Mouse (Mus musculus): ENCODE data around the gene Myo5a. TPM values are rescaled to one million over a fixed set of nuclear protein-coding genes. Genes with fewer than 3 reads are reported as not detected.

The Myo5a gene
- 1.3 and 2.0 TPM in 2 replicates for polyA plus RNA-seq (2012; rRNA removed)

DNA sequence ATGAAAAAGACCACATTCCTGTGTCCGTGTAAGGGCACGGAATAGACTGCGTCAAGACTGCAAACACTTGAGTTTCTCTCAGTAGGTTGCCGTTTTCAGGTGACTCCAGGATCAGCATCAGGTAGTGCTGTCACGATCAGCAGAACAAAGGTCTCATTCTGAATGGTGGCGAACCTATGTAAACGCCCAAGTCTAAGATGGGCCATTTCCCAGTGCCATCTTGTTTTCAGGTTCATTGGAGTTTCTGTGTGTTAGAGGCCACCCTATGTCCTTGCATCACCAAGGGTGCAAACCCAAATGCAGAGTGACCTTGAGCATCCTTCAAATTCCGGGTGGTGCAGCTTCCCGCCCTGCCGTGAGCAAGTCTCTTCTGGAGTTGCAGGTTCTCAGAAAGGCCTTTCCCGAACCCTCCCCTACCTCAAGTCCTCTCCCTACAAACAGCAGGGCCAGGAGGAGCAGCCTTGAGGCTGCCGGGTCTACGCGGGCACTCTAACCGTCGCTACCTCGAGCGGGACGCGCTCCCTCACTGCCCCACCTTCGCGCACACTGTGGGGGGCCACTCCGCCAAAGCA is at the start of gene Myo5a:
TSS of gene Myo5a (plus strand) at position 559 of the 572 bp plus-strand sequence.

DNA sequence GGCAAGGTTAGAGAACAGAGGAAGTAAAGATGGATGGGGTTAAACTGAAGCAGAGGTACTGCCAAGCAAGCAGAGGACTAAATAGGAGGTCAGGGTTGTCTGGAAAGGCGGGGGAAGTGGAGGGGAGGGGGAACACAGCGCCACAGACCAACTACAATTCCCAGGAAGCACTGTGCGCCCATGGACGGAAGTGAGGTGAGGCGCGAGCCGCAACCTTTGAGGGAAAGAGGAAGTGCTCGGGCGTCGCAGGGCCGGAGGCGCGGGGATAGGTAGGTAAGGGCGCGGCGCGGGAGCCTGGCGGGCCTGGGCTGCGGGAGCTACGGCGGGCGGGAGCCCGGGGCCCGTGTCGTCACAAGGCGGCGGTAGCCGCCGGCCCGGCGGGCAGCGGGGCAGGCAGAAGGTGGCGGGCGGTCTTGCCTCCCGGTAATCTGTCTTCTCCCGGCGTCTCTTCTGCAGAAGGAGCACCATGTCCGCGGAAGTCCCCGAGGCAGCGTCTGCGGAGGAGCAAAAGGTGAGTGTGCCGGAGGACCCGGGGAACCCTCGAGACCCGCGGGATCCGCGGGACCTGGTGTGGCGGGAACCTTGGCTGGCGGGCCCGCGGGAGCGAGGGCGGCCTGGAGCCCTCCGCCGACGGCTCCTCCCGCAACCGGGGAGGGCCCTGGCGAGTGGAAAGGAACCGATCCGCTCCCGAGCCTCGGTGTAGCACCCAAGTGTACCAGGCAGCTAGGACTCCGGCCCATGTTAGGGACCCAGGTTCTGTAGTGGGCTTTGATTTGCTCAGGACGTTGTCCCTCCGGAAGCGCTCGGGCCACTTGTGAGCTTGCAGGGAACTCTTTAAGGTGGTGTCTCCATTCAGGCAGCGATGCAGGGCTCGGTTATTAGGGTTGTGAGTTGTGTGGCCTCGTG is 33.1 kb upstream of the Myo5a start, which contains the start of gene Arpp19:
TSS of gene Arpp19 (plus strand) at position 164 of the 906 bp plus-strand sequence.

DNA sequence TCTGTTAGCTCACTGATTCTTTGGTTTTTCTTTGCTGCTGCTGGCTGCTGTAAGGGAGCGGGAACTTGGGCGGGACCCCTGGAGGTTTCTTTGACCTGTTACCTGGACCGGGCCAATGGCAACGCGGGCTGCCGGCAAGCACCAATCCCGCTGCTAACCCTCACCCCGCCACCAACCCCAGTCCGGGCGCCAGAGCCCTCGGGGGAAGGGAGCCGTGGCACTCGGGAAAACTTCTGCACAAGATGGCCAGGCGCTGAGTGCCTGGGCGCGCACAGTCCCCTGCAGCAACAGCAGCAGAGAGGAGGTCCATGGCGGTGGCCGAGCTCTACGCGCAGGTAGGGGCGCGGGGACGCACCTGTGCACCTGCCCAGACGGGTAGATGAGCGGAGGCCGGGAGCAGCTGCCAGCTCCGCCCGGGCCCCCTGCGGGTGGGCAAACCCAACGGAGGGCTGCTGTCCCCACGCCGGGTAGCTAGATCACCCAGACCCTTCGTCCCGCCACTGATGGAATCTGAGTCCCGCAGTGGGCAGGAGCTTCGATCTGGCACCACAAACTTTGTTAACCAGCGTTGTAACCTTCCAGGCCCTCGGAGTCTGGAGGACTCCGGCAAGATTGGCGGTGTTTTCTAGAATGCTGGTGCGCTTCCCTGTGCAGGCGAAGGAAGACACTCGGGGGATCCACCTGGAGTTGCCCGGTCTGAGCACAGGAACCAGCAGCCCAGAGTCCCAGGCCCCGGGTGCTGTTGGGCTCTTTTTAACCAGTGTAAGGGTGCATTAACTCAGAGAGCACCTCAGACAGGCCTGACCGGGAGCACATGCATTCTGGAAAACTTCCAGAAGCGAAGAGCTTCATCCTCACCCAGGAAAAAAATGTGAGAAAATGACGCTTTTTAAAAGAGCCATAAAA is 161.3 kb downstream of the Myo5a start, which contains the start of gene Myo5c:
TSS of gene Myo5c (plus strand) at position 180 of the 906 bp plus-strand sequence.

Other genes starting within 250 kb of the Myo5a start
- 0.84 and 1.0 TPM in 2 replicates for gene Onecut1, start 209.1 kb upstream of the Myo5a start, polyA plus RNA-seq (2012; rRNA removed)
- 0.89 and 1.1 TPM in 2 replicates for gene Fam214a, start 118.1 kb upstream of the Myo5a start, polyA plus RNA-seq (2012; rRNA removed)
- gene Arpp19, start 33.4 kb upstream of the Myo5a start, polyA plus RNA-seq (2012; rRNA removed): 39.7 and 46.9 TPM in 2 replicates
- gene Myo5c, start 161.0 kb downstream of the Myo5a start, polyA plus RNA-seq (2012; rRNA removed): 0.48 and 0.55 TPM in 2 replicates
- gene Gnb5, start 235.3 kb downstream of the Myo5a start, polyA plus RNA-seq (2012; rRNA removed): 0.73 and 1.1 TPM in 2 replicates